Mouse (Mus musculus) c-Kit-negative CD71-positive TER-119-positive erythroid progenitor cells, embryonic 14.5 days (primary cell): ENCODE results near the gene Bex1.
"Not testable (repeated sequence)": the region's sequence is repeated elsewhere in the genome, so short reads cannot be mapped to it uniquely, and the experiment has no call there.

ENCODE experiments used
- DNase-seq: peaks from one replicate; pipeline ENCODE4 v3.0.0-alpha.2; 2013; ENCODE audit warnings: low read depth, low spot score

Gene Bex1

GRCm38 (mm10) chrX:136214729-136215677, at the start of gene Bex1, which contains the start of gene Tceal7:
Bex1 (minus strand) TSS chrX:136215513.
Tceal7 (plus strand) TSS chrX:136214779.
- DNase-seq = not testable (repeated sequence)

GRCm38 (mm10) chrX:136252023-136252729, 36.9 kb upstream of the Bex1 start:
- DNase-seq = no peak

- DNase-seq = no peak
These were observed 34.4 kb upstream of the Bex1 start for GRCm38 (mm10) chrX:136249671-136250070.

GRCm38 (mm10) chrX:136248811-136249210, 33.5 kb upstream of the Bex1 start:
- no peak for DNase-seq

- no peak for DNase-seq
These were observed 30.3 kb upstream of the Bex1 start for GRCm38 (mm10) chrX:136245521-136246071.

GRCm38 (mm10) chrX:136244574-136245229, 29.4 kb upstream of the Bex1 start, which contains the start of gene Tceal9:
Tceal9 (plus strand) TSS chrX:136245079.
- DNase-seq = peak; percentile 67

- no peak for DNase-seq
These were observed 27.9 kb upstream of the Bex1 start for GRCm38 (mm10) chrX:136243181-136243580.

GRCm38 (mm10) chrX:136238118-136238517, 22.8 kb upstream of the Bex1 start:
- DNase-seq = no peak

- no peak for DNase-seq
These were observed 12.5 kb upstream of the Bex1 start for GRCm38 (mm10) chrX:136227768-136228167.

- no peak for DNase-seq
These were observed 8.4 kb upstream of the Bex1 start for GRCm38 (mm10) chrX:136223714-136224113.

- DNase-seq = no peak
These were observed 990 bp upstream of the Bex1 start for GRCm38 (mm10) chrX:136216303-136216702.

- DNase-seq = no peak
These were observed 1.9 kb downstream of the Bex1 start for GRCm38 (mm10) chrX:136213396-136213795.

GRCm38 (mm10) chrX:136204406-136204805, 10.9 kb downstream of the Bex1 start:
- no peak for DNase-seq

GRCm38 (mm10) chrX:136203664-136204066, 11.6 kb downstream of the Bex1 start, which contains the start of gene Tceal5:
Tceal5 (minus strand) TSS chrX:136203876.
- DNase-seq = no peak

- no peak for DNase-seq
These were observed 12.1 kb downstream of the Bex1 start for GRCm38 (mm10) chrX:136203257-136203656.

GRCm38 (mm10) chrX:136196873-136197272, 18.4 kb downstream of the Bex1 start:
- peak; percentile 30 for DNase-seq

GRCm38 (mm10) chrX:136195193-136195944, 19.9 kb downstream of the Bex1 start:
- DNase-seq = no peak

- no peak for DNase-seq
These were observed 32.2 kb downstream of the Bex1 start for GRCm38 (mm10) chrX:136183107-136183506.

GRCm38 (mm10) chrX:136180897-136181553, 34.3 kb downstream of the Bex1 start:
- DNase-seq = no peak

- no peak for DNase-seq
These were observed 42.5 kb downstream of the Bex1 start for GRCm38 (mm10) chrX:136172786-136173185.
